Mouse (Mus musculus): Measurements from ENCODE around the gene Ankrd34a. TPM values are rescaled to one million over a fixed set of nuclear protein-coding genes. Genes with fewer than 3 reads are reported as not detected.

The Ankrd34a gene
- 3.7 TPM for polyA plus RNA-seq (2012; fragmentation: generic; extraction: Trizol)
- long read RNA-seq, experiment 1, partial matches to known transcripts, result 0 of 1 reads
- long read RNA-seq, experiment 1, other reads (novel, unspliced or antisense), result 0 of 1 reads
- long read RNA-seq, experiment 2, transcript Ankrd34a-201 (2 exons, 2,583 nt), result major isoform, 5 of 5 reads
- long read RNA-seq, experiment 2, partial matches to known transcripts, result 0 of 5 reads
- long read RNA-seq, experiment 2, other reads (novel, unspliced or antisense), result 0 of 5 reads

DNA sequence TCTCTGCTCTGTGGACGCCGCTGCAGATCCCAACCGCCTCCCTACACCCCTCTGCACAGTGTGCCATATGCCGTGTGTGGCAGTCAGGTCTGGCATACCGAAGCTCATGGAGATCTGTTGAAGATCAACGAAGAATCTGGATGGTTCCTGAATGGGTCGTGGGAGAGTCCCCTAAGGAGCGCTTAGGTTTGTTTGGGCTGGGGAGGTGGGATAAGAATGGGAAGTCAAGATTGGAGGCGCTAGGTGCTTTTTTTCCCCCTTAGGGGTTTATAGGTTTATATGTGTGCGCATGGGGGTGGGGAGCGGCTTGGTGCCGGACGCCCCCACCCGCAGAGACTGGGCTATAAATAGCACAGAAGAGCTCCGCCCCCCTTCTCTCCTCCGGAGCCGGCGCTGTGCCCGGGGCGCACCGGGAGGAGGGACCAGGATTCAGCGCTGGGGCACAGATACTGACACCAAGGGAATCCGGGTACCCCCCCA lies at the start of gene Ankrd34a:
Gene Ankrd34a (plus strand): TSS at position 409 of the 480 bp plus-strand sequence.
- Histone ChIP-seq H3K79me3 (ENCODE audit: low read depth) (peaks cover under 1% of the 10 kb centered on the region), H3K79me2 (ENCODE audit: control insufficient read depth, insufficient read depth) (peaks cover 1% of the 10 kb centered on the region), H3K36me3 (ENCODE audit: control insufficient read depth, insufficient read depth) (no peaks in the 10 kb centered on the region), H3ac (ENCODE audit: control insufficient read depth, insufficient read length, low read depth) (peak within 1 kb of the TSS; percentile 45), H3K4me3 (ENCODE audit: insufficient read depth, poor library complexity, severe bottlenecking) (peak within 1 kb of the TSS; percentile 21), H3K27me3 (ENCODE audit: control insufficient read depth, insufficient read depth, insufficient read length) (no peaks in the 10 kb centered on the region)
- TF ChIP-seq MYOD1 (IDR thresholded peaks at IDR 0.05; ENCODE audit: control insufficient read depth, insufficient read length, low read depth) (no peak), MAX (IDR thresholded peaks at IDR 0.05) (no peak), CEBPB (IDR thresholded peaks at IDR 0.05; ENCODE audit: low read depth) (no peak), MYOG (IDR thresholded peaks at IDR 0.05; ENCODE audit: control insufficient read depth, extremely low read depth, insufficient read length) (no peak), USF1 (IDR thresholded peaks at IDR 0.05; ENCODE audit: low read depth) (no peak), FOSL1 (IDR thresholded peaks at IDR 0.05; ENCODE audit: insufficient read depth, low read length, poor library complexity, severe bottlenecking) (no peak), CTCF (IDR thresholded peaks at IDR 0.05; ENCODE audit: control insufficient read depth, insufficient read depth, insufficient read length) (no peak)

- no peaks in the 10 kb centered on the region for H3K27me3 ChIP-seq (ENCODE audit: control insufficient read depth, insufficient read depth, insufficient read length)
- no peaks in the 10 kb centered on the region for H3K36me3 ChIP-seq (ENCODE audit: control insufficient read depth, insufficient read depth)
- no peaks in the 10 kb centered on the region for H3K79me3 ChIP-seq (ENCODE audit: low read depth)
- TF ChIP-seq CEBPB (IDR thresholded peaks at IDR 0.05; ENCODE audit: low read depth), result no peak
- TF ChIP-seq FOSL1 (IDR thresholded peaks at IDR 0.05; ENCODE audit: insufficient read depth, low read length, poor library complexity, severe bottlenecking), result no peak
- no peak for TF ChIP-seq MAX (IDR thresholded peaks at IDR 0.05)
- TF ChIP-seq USF1 (IDR thresholded peaks at IDR 0.05; ENCODE audit: low read depth), result no peak
- no peak for TF ChIP-seq MYOG (IDR thresholded peaks at IDR 0.05; ENCODE audit: control insufficient read depth, extremely low read depth, insufficient read length)
- TF ChIP-seq MYOD1 (IDR thresholded peaks at IDR 0.05; ENCODE audit: control insufficient read depth, insufficient read length, low read depth), result no peak
- TF ChIP-seq CTCF (IDR thresholded peaks at IDR 0.05; ENCODE audit: control insufficient read depth, insufficient read depth, insufficient read length), result no peak
- H3K4me3 ChIP-seq (ENCODE audit: insufficient read depth, poor library complexity, severe bottlenecking), result no peak overlapping the region
- H3ac ChIP-seq (ENCODE audit: control insufficient read depth, insufficient read length, low read depth), result no peak overlapping the region
- H3K79me2 ChIP-seq (ENCODE audit: control insufficient read depth, insufficient read depth), result no peaks in the 10 kb centered on the region
Measured at GRCm38 (mm10) chr3:96546880-96547279, 49.6 kb upstream of the Ankrd34a start.

- Histone ChIP-seq H3K4me3 (ENCODE audit: insufficient read depth, poor library complexity, severe bottlenecking) (no peak overlapping the region), H3K79me3 (ENCODE audit: low read depth) (no peaks in the 10 kb centered on the region), H3K79me2 (ENCODE audit: control insufficient read depth, insufficient read depth) (no peaks in the 10 kb centered on the region), H3K36me3 (ENCODE audit: control insufficient read depth, insufficient read depth) (no peaks in the 10 kb centered on the region), H3K27me3 (ENCODE audit: control insufficient read depth, insufficient read depth, insufficient read length) (no peaks in the 10 kb centered on the region), H3ac (ENCODE audit: control insufficient read depth, insufficient read length, low read depth) (no peak overlapping the region)
- peak; percentile 41 for TF ChIP-seq CTCF (IDR thresholded peaks at IDR 0.05; ENCODE audit: control insufficient read depth, insufficient read depth, insufficient read length)
- TF ChIP-seq MYOD1 (IDR thresholded peaks at IDR 0.05; ENCODE audit: control insufficient read depth, insufficient read length, low read depth), result no peak
- no peak for TF ChIP-seq USF1 (IDR thresholded peaks at IDR 0.05; ENCODE audit: low read depth)
- TF ChIP-seq FOSL1 (IDR thresholded peaks at IDR 0.05; ENCODE audit: insufficient read depth, low read length, poor library complexity, severe bottlenecking), result no peak
- TF ChIP-seq MYOG (IDR thresholded peaks at IDR 0.05; ENCODE audit: control insufficient read depth, extremely low read depth, insufficient read length), result no peak
Measured at GRCm38 (mm10) chr3:96547389-96547960, 49.0 kb upstream of the Ankrd34a start.

- TF ChIP-seq MAX (IDR thresholded peaks at IDR 0.05) (no peak), CTCF (IDR thresholded peaks at IDR 0.05; ENCODE audit: control insufficient read depth, insufficient read depth, insufficient read length) (no peak), MYOG (IDR thresholded peaks at IDR 0.05; ENCODE audit: control insufficient read depth, extremely low read depth, insufficient read length) (no peak), MYOD1 (IDR thresholded peaks at IDR 0.05; ENCODE audit: control insufficient read depth, insufficient read length, low read depth) (no peak), USF1 (IDR thresholded peaks at IDR 0.05; ENCODE audit: low read depth) (no peak), CEBPB (IDR thresholded peaks at IDR 0.05; ENCODE audit: low read depth) (no peak), FOSL1 (IDR thresholded peaks at IDR 0.05; ENCODE audit: insufficient read depth, low read length, poor library complexity, severe bottlenecking) (no peak)
- Histone ChIP-seq H3K36me3 (ENCODE audit: control insufficient read depth, insufficient read depth) (no peaks in the 10 kb centered on the region), H3K4me3 (ENCODE audit: insufficient read depth, poor library complexity, severe bottlenecking) (no peak overlapping the region), H3K79me3 (ENCODE audit: low read depth) (no peaks in the 10 kb centered on the region), H3ac (ENCODE audit: control insufficient read depth, insufficient read length, low read depth) (no peak overlapping the region), H3K27me3 (ENCODE audit: control insufficient read depth, insufficient read depth, insufficient read length) (no peaks in the 10 kb centered on the region), H3K79me2 (ENCODE audit: control insufficient read depth, insufficient read depth) (no peaks in the 10 kb centered on the region)
Measured at GRCm38 (mm10) chr3:96548824-96549223, 47.6 kb upstream of the Ankrd34a start.

DNA sequence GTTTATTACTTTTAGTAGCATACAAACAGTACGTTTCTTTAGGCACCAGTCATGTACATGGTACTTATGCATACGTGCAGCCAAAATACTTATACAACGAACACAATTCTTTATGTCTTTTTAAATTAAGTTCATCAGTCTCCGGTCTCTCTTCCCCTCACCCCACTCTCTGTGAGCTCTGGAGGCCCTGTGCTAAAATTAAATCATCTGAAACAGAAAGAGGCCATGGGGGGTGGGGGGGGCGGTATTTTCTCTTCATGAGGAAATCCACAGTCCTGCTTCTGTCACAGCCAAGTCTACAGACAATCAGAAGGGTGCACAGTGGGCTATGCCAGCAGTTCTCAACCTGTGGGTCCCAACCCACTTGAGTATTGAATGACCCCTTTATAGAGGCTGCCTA lies 47.1 kb upstream of the Ankrd34a start:
- Histone ChIP-seq H3K36me3 (ENCODE audit: control insufficient read depth, insufficient read depth) (no peaks in the 10 kb centered on the region), H3K79me2 (ENCODE audit: control insufficient read depth, insufficient read depth) (no peaks in the 10 kb centered on the region), H3ac (ENCODE audit: control insufficient read depth, insufficient read length, low read depth) (no peak overlapping the region), H3K27me3 (ENCODE audit: control insufficient read depth, insufficient read depth, insufficient read length) (no peaks in the 10 kb centered on the region), H3K79me3 (ENCODE audit: low read depth) (no peaks in the 10 kb centered on the region), H3K4me3 (ENCODE audit: insufficient read depth, poor library complexity, severe bottlenecking) (no peak overlapping the region)
- TF ChIP-seq MYOG (IDR thresholded peaks at IDR 0.05; ENCODE audit: control insufficient read depth, extremely low read depth, insufficient read length) (no peak), MYOD1 (IDR thresholded peaks at IDR 0.05; ENCODE audit: control insufficient read depth, insufficient read length, low read depth) (no peak), FOSL1 (IDR thresholded peaks at IDR 0.05; ENCODE audit: insufficient read depth, low read length, poor library complexity, severe bottlenecking) (no peak), MAX (IDR thresholded peaks at IDR 0.05) (no peak), USF1 (IDR thresholded peaks at IDR 0.05; ENCODE audit: low read depth) (no peak), CEBPB (IDR thresholded peaks at IDR 0.05; ENCODE audit: low read depth) (no peak), CTCF (IDR thresholded peaks at IDR 0.05; ENCODE audit: control insufficient read depth, insufficient read depth, insufficient read length) (no peak)

Data from C2C12 (cell line).